Mouse (Mus musculus): ENCODE measurements at regions not wholly inside any gene's neighbourhood (a gene's known extent, or its start where the extent isn't known, plus 50 kb on each side); places are given as distances from the start of the nearest gene placed in this dataset.

DNA sequence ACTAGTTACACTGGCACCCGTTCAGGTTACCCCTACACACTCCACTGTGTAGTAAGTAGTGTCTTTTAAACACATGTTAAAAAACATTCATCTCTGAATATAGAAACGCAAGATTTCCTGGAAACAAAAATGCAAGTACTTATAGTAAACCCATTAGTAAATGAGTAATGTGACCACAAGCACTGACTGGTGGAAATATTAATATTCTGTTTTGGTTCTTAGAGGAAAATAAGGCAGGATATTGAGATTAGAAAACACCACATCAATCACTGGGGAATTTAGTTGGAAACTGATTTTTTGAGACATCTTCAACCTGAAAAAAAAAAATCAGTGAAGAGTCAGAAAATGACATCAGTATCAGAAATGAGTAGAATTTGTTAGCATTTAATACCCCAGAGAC, 514.7 kb upstream of the Ptger4 start:
- TF ChIP-seq CTCF (IDR thresholded peaks at IDR 0.05; ENCODE audit: control insufficient read depth, insufficient read depth, low read length) (no peak), POLR2A (IDR thresholded peaks at IDR 0.05; ENCODE audit: borderline replicate concordance, control insufficient read depth, low read depth, low read length) (no peak)

Data from bone marrow, adult 2 months (tissue).